Comparison of ENCODE assay signal across 25 mouse cellular contexts in genomic region chr9:120902562-120902961, GRCm38 (mm10). TPM values are rescaled to one million over a fixed set of nuclear protein-coding genes. Genes with fewer than 3 reads are reported as not detected.
DNase-seq lines count a peak whose midpoint lies in the region; ATAC-seq and TF ChIP-seq lines count a peak whose summit lies in the region.
"Had no signal": no experiment of that assay in that cellular context is flagged by ENCODE, and none has a peak within 500 bp of the region (broad histone marks: within the 10 kb centered on the region; RNA-seq: fewer than 3 reads in every experiment).

No protein-coding gene starts in this region.

- H3K36me3 ChIP-seq in liver, postnatal 0 days (replicated peaks; ENCODE audit: insufficient read depth, low read length): no peaks in the 10 kb centered on the region
- H3K36me3 ChIP-seq in splenic B cell, adult 2 months (ENCODE audit: control insufficient read depth, insufficient read depth, low read length, poor library complexity, severe bottlenecking): no peaks in the 10 kb centered on the region
- H3K36me3 ChIP-seq: heart, embryonic 10.5 days; hindbrain, embryonic 15.5 days; liver, embryonic 13.5 days; midbrain, embryonic 13.5 days; neural tube, embryonic 12.5 days had no signal

- no peaks in the 10 kb centered on the region for H3K27me3 ChIP-seq in liver, postnatal 0 days (ENCODE audit: insufficient read depth, low read length)
- H3K27me3 ChIP-seq in splenic B cell, adult 2 months (ENCODE audit: control insufficient read depth, insufficient read depth, low read length, poor library complexity, severe bottlenecking): no peaks in the 10 kb centered on the region
- H3K27me3 ChIP-seq: forebrain, embryonic 13.5 days; hindbrain, embryonic 15.5 days; liver, embryonic 13.5 days; midbrain, embryonic 13.5 days; neural tube, embryonic 12.5 days had no signal

- H3K4me1 ChIP-seq in liver, postnatal 0 days (ENCODE audit: insufficient read depth): peaks cover 9% of the 10 kb centered on the region
- H3K4me1 ChIP-seq: forebrain, embryonic 13.5 days; hindbrain, embryonic 15.5 days; neural tube, embryonic 12.5 days had no signal

- peak; percentile 43 for ATAC-seq in liver, postnatal 0 days
- ATAC-seq: activated CD4-positive, CD25-positive, alpha-beta regulatory T cell, adult 4 months; forebrain, embryonic 13.5 days; midbrain, embryonic 13.5 days had no signal

- no peak overlapping the region for H3K4me2 ChIP-seq in liver, postnatal 0 days (ENCODE audit: low read depth, low read length)
- H3K4me2 ChIP-seq: forebrain, embryonic 13.5 days; hindbrain, embryonic 15.5 days; liver, embryonic 13.5 days; lung, embryonic 14.5 days; midbrain, embryonic 13.5 days; neural tube, embryonic 12.5 days had no signal

- peak overlapping the region; percentile 79; the same call in 1 of the 2 replicates for H3K27ac ChIP-seq in liver, postnatal 0 days (ENCODE audit: low read depth)
- H3K27ac ChIP-seq: forebrain, embryonic 13.5 days; gastrocnemius, adult 2 months; heart, embryonic 10.5 days; hindbrain, embryonic 15.5 days; liver, embryonic 13.5 days; midbrain, embryonic 13.5 days; neural tube, embryonic 12.5 days had no signal

- TF ChIP-seq CTCF in liver, postnatal 0 days (IDR thresholded peaks at IDR 0.05; ENCODE audit: low read depth): no peak

- WGBS in liver, postnatal 0 days (ENCODE audit: insufficient replicate concordance): 55% methylated on average over 8 of the region's 8 CpGs

- TF ChIP-seq EP300 in liver, postnatal 0 days (IDR thresholded peaks at IDR 0.05; ENCODE audit: low read depth): no peak

- H3K9ac ChIP-seq in liver, postnatal 0 days (replicated peaks): no peak overlapping the region
- H3K9ac ChIP-seq: forebrain, embryonic 13.5 days; hindbrain, embryonic 15.5 days; liver, embryonic 13.5 days; lung, embryonic 14.5 days; midbrain, embryonic 13.5 days; neural tube, embryonic 12.5 days had no signal

- no peaks in the 10 kb centered on the region for H3K9me3 ChIP-seq in liver, postnatal 0 days (ENCODE audit: low read length)
- H3K9me3 ChIP-seq: forebrain, embryonic 13.5 days; heart, embryonic 10.5 days; hindbrain, embryonic 15.5 days; liver, embryonic 13.5 days; midbrain, embryonic 13.5 days had no signal

- DNase-seq in cerebellum, postnatal 10 days: peak; percentile 38 to 54
- no peak for DNase-seq in cerebellum, adult 18-20 months
- DNase-seq in liver, postnatal 0 days: no peak
- DNase-seq in liver (no peak), ES-CJ7 (ENCODE audit: low read depth, low spot score) (peak; percentile 31)
- DNase-seq in splenic B cell, adult 2 months (ENCODE audit: low read depth, low spot score): peak; percentile 35
- no peak for DNase-seq in B cell, adult 2 months
- DNase-seq in kidney, postnatal 25 days: no peak
- DNase-seq: adrenal gland, postnatal 10 days; cerebellum, adult 8-10 months; gastrocnemius, adult 2 months; heart, postnatal 4 days; kidney, adult 18-20 months; layer of hippocampus, adult 9-11 months; liver, embryonic 13.5 days; lung, embryonic 14.5 days; retina, postnatal 1 day; right cerebral cortex, postnatal 25 days; spleen, adult 18-20 months had no signal

- no peak overlapping the region for H3K4me3 ChIP-seq in liver, postnatal 0 days (ENCODE audit: low read depth, low read length)
- H3K4me3 ChIP-seq: forebrain, embryonic 13.5 days; gastrocnemius, adult 2 months; heart, embryonic 10.5 days; hindbrain, embryonic 15.5 days; liver, embryonic 13.5 days; midbrain, embryonic 13.5 days; neural tube, embryonic 12.5 days had no signal

RNA-seq across cellular contexts. Expression of gene Ctnnb1, which starts 26.5 kb away (rescaled TPM):
- 66.5 and 72.7 TPM in 2 replicates for polyA plus RNA-seq in liver, postnatal 0 days (2015; fragmentation: Nextera tagmentation; extraction: Ambion mirVana)

Comparison
In these comparisons a context has a peak if more than half of its experiments do, and no peak if none do; other contexts are left out.
1. DNase-seq: peak in cerebellum, postnatal 10 days (2 of 2), ES-CJ7 (single experiment) and splenic B cell, adult 2 months (single experiment); none in cerebellum, adult 18-20 months (0 of 2), liver, postnatal 0 days (single experiment), liver (single experiment), B cell, adult 2 months (0 of 2) and kidney, postnatal 25 days (0 of 2).